Mouse (Mus musculus) neural tube, embryonic 10.5 days (tissue): Measurements from ENCODE around the gene Ghr.

ENCODE experiments used
- DNase-seq: peaks from one replicate; pipeline ENCODE4 v3.0.0-alpha.2; 2017; ENCODE audit warnings: low spot score; ENCODE audit errors: extremely low spot score

Gene Ghr

GRCm38 (mm10) chr15:3536309-3536900 is 46.9 kb downstream of the Ghr start:
- DNase-seq: no peak

GRCm38 (mm10) chr15:3514027-3514426 is 69.3 kb downstream of the Ghr start:
- DNase-seq: no peak

GRCm38 (mm10) chr15:3512380-3512779 is 70.9 kb downstream of the Ghr start:
- DNase-seq: no peak

DNA sequence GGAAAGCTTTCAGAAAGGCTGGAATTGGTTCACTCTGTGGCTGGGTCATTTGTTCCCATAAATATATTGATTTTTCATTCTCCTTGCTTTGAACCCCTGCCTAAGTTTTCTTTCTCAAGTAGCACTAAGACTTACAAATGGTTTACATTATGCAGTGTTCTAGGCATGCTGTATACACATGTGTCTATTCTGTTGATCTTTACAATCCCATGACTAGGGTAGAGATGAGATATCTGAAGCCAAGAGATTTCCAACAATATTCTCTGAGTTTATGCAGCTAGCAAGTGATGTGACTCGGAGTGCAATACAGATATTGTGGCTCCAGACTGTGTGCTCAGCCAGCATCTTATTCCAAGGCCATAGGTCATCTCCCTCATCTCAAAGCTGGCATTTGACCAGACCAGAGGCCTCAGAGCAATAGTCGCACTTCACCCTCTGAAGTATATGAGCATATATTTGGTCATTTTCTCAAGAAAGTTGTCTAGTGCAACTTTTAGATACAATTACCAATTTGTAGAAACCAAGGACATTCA is 71.6 kb downstream of the Ghr start:
- DNase-seq: no peak

- DNase-seq: no peak
Observed at GRCm38 (mm10) chr15:3509089-3509488, 74.2 kb downstream of the Ghr start.

DNA sequence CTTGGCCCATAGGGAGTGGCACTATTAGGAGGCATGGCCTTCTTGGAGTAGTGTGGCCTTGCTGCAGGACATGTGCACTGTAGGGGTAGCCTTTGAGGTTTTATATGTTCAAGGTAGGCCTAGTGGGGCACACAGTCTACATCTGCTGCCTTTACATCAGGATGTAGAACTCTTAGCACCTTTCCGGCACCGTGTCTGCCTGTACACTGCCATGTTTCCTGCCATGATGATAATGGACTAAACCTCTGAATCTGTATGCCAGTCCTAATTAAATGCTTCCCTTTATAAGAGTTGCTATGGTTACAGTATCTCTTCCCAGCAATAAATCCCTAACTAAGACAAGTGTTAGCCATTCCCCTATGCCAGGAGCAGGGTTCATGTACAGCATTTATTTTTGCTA is 76.0 kb downstream of the Ghr start:
- no peak for DNase-seq

- DNase-seq: no peak
Observed at GRCm38 (mm10) chr15:3504700-3505099, 78.6 kb downstream of the Ghr start.

- no peak for DNase-seq
Observed at GRCm38 (mm10) chr15:3501683-3502082, 81.6 kb downstream of the Ghr start.

GRCm38 (mm10) chr15:3499020-3499419 is 84.3 kb downstream of the Ghr start:
- no peak for DNase-seq

DNA sequence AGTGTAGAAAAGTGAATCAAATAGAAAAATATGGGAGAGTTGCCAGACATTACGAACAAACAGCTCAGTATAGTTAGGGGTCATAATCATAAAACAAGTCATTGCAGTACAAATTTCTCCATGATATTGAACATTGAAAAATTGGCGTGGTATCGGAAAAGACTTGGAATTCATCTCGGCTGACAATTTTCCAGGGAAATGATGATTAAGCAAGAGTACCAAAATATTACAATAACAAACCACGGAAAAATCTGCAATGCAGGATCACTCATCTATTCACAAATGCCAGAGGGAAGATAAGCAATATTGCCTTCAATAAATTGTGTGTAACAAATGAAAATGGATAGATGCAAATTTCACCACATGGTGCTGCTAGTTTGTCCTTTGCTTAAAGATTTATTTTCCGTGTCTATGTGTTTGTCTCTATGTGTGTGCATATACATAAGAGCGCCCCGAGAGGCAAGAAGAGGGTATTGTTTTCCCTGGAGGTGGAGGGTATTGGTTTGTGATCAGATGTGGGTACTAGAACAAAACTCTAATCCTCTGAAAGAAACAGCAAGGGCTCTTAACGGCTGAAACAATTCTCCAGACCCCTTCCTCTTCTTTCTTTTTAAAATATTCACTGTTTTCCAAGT is 85.2 kb downstream of the Ghr start:
- no peak for DNase-seq

- DNase-seq: no peak
Observed at GRCm38 (mm10) chr15:3490868-3491267, 92.4 kb downstream of the Ghr start.

DNA sequence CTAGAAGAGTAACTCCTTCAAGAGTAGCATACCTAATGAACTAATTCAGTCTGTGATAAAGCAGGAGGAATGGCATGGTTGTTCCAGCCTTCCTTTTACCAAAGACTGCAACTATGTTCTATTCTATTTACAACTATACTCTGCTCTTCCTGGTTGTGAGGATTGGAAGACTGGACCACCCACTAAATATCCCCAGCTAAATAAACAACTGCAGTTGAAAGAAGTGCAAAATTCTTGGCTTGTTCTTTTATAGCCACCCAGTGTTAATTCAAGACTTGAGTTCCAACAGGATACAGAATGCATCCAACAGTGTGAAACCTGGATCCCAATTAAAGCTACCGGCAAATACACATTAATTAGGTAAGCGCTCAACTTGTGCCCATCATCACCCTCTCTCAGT is 93.3 kb downstream of the Ghr start:
- no peak for DNase-seq

DNA sequence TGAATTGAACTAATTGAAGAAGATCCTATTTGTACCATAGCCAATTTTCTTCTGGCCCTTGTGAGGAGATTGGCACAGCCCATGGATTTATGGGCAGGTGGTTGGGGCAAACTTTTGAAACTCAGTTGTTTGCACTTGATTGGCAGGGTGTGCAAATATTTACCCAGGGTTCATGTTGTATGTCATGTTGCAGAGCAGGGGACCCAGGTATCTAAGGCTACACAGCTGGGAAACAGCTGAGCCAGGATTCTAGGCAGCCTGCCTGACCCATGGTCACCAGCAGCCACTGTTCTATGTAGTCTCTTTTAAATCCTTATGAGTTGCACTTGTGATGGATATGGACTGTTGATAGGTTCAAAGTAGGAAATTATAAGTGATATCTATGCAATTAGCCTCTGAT is 94.1 kb downstream of the Ghr start:
- no peak for DNase-seq

DNA sequence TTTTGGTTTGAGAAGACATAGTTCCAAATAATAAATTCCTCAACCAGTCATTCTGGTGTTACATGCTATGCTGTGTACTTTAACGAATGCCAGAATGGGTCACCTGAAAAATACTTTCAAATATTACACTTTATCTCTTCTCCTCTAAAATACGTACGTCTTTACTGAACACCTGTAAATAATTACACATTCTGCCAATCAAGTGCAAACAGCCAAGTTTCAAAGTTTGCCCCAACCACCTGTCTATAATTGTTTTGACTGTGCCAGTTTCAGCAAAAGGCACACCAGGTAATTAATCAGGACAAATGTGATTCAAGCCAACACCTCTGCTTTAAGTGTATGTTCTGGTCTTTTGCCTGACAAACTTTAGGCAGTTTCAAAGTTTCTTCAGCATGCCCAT is 94.7 kb downstream of the Ghr start:
- DNase-seq: no peak

DNA sequence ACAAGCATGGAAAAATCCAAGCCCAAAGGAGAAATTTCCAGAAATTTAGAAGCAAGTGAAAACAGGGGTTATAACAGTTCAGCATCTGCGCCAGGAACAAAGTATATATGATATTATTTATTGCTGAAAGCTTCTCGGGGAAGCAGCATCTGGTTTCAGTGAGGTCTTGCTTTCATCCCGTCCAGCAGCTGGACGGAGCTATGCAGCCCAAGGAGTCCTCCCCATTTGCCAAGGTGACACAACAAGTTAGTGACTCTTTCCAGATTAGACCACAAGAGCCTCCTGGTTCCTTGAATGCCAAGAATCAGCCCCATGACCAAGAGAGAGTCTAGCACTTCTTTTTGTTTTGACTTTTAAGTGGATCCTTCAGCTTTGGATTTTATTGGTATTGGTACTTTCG is 96.6 kb downstream of the Ghr start:
- DNase-seq: no peak

DNA sequence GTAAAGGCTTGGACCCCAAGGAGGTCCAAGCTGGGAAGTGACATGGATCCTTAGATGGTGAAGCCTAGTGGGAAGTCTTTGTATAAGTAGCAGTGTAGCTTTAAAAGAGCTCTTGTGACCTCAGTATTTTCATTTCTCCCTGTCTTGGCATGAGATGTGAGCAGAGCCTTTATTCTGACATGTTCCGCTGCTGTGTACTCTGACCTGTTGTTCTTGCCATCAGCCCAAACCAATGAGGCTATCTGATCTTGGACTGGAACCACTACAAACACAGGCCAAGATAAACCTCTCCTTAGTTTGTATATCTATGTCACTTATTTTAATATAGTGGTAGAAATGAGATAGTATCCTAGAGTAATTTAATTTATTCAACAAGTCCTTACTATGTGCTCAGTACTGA is 97.9 kb downstream of the Ghr start:
- no peak for DNase-seq

DNA sequence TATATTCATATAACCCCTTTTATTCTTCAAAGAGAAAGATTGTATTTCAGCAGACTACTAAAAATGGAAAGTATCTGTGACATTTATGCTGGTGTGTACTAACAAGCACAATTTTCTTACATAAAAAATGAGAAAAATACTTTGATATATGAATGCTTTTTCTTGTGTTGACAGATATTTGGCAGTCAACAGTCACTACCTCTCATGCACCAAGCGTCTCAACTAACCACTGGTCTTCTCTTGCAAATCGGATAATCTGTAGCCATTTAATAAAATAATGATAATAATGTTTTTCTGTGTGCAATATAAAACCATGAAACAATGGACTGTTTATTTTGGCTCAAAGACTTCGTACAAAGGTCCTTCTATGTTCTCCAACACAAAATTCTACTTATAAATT is 99.8 kb downstream of the Ghr start:
- DNase-seq: no peak

DNA sequence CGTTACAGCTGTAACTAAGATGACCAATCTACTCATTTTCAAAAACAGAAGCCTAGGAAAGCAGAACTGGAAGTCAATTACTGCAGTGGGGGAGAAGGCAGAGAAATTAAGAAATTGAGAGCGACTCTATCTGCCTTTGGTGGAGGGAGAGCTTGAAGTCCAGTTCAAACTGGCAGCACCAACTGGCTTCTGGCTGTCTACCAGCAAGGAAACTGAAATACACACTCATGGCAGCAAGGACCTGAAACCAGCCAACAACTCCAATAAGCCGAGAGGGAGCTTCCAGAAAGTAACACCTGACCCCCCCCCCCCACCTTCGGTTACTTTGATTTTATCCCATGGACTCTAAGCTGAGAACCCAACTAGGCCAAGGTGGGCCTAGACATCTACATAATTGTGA is 114.1 kb downstream of the Ghr start:
- no peak for DNase-seq

- no peak for DNase-seq
Observed at GRCm38 (mm10) chr15:3466608-3467007, 116.7 kb downstream of the Ghr start.

- DNase-seq: no peak
Observed at GRCm38 (mm10) chr15:3464754-3465153, 118.5 kb downstream of the Ghr start.

GRCm38 (mm10) chr15:3456543-3456942 is 126.7 kb downstream of the Ghr start:
- no peak for DNase-seq

DNA sequence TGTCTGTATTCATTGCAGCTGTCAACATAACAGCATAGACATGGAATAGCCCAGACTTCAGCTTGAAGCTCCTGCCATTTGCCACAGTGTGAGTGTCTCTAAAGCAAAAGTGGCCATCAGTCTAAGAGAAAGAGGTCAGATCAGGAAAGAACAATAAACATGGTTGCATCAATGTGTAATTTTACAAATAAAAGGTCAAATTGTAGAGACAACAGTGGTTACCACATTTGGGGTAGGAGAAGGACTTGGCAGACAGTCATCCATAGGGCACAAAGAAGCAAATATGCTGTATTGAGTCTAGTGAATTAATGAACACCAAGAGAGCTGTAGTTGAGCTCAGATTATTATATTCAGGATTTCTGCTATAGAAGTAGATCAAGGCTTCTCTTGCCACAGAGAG is 127.7 kb downstream of the Ghr start:
- no peak for DNase-seq

DNA sequence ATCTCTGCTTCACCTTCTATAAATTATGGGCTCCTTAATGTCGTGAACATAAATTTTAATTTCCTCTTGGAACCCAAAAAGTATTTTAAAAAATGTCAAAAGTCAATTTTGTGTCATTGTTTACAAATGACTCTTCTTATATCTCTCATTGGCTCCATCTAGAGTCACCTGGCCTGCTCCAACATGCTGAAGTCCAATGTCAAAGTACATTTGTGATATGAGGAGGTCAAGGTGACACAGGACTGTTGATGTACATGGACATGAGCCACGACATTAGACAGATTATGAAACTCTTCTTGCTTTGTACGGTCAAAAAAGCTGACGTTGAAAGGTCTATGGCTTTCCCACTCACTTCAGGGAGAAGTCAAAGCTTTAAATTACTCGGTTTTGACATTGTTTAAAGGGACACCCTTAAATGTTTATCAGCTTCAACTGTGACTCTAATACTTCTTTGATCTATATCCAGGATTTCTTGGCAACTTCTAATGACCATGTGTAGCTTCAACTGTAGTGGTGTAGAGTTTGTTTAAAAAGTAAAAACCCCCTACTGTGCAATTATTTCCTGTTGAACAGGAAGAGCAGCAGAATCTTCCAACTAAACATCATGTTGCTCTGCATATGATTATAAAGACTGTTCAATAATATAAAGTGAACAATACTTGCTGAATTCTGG is 131.1 kb downstream of the Ghr start:
- no peak for DNase-seq
